Mouse (Mus musculus) ES-E14 (cell line): ENCODE results near the gene H2-Q10.

Experiments used
- CHD2 ChIP-seq: IDR thresholded peaks from 2 replicates; pipeline ENCODE4 v1.6.1; 2014; ENCODE audit warnings: mild to moderate bottlenecking, low read depth, low read length, inconsistent platforms
- MAFK ChIP-seq: IDR thresholded peaks from 2 replicates; pipeline ENCODE4 v1.6.1; 2014; ENCODE audit warnings: mild to moderate bottlenecking, low read depth, low read length, inconsistent platforms; ENCODE audit not compliant: insufficient read depth
- ZC3H11A ChIP-seq: IDR thresholded peaks from 2 replicates; pipeline ENCODE4 v1.6.1; 2012; ENCODE audit warnings: low read depth, mild to moderate bottlenecking, inconsistent platforms, low read length, borderline replicate concordance

DNA sequence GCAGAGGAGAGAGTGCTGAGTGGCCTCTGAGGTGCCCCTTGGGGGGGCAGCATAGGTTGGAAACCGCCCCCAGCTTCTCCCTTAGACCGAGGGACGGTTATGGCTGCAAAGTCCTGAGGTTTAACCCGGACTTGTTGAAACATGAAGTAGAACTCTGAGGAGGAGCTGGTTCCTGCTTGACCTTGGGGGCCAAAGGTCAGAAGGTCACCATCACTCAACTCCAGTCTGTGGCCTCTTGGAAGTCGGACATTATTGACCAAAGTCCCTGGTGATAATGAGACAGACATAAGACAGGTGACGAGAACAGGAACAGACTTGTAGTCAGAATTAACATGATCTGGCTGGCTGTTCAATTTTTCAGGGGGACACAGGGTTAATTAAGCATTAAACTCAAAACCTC, 44.9 kb downstream of the H2-Q10 start:
- TF ChIP-seq ZC3H11A (no peak), CHD2 (no peak), MAFK (no peak)
